Mouse (Mus musculus): ENCODE results near the gene Gm6176.
"Not testable (repeated sequence)": the region's sequence is repeated elsewhere in the genome, so short reads cannot be mapped to it uniquely, and the experiment has no call there.

Gene Gm6176

GRCm38 (mm10) chr7:22056205-22056604, at the start of gene Gm6176:
Gene Gm6176, minus strand, starts transcription at chr7:22056305.
- not testable (repeated sequence) for DNase-seq

GRCm38 (mm10) chr7:22068757-22069156, 12.7 kb upstream of the Gm6176 start, which contains the start of gene Vmn1r139:
Gene Vmn1r139, plus strand, starts transcription at chr7:22069057.
- not testable (repeated sequence) for DNase-seq

- DNase-seq = not testable (repeated sequence)
Measured at GRCm38 (mm10) chr7:22028797-22029196, 27.3 kb downstream of the Gm6176 start, which contains the start of gene Vmn1r138. Gene Vmn1r138, minus strand, starts transcription at chr7:22028897.

All from kidney, postnatal 36 days (tissue).